Mouse (Mus musculus): Measurements from ENCODE around the gene Tgoln1.

Gene Tgoln1

GRCm38 (mm10) chr6:72597083-72597874, 19.5 kb downstream of the Tgoln1 start:
- in situ Hi-C loops (cut with MboI, MseI), result no loop called here

GRCm38 (mm10) chr6:72593914-72594313, 22.9 kb downstream of the Tgoln1 start:
- in situ Hi-C loops (cut with MboI, MseI), result no loop called here

- in situ Hi-C loops (cut with MboI, MseI), result no loop called here
Observed at GRCm38 (mm10) chr6:72593011-72593803, 23.6 kb downstream of the Tgoln1 start.

- in situ Hi-C loops (cut with MboI, MseI), result no loop called here
Observed at GRCm38 (mm10) chr6:72590111-72590510, 26.7 kb downstream of the Tgoln1 start.

- in situ Hi-C loops (cut with MboI, MseI), result no loop called here
Observed at GRCm38 (mm10) chr6:72588307-72588706, 28.5 kb downstream of the Tgoln1 start.

GRCm38 (mm10) chr6:72586701-72587100, 30.1 kb downstream of the Tgoln1 start:
- in situ Hi-C loops (cut with MboI, MseI), result no loop called here

GRCm38 (mm10) chr6:72584154-72584553, 32.6 kb downstream of the Tgoln1 start:
- in situ Hi-C loops (cut with MboI, MseI), result no loop called here

GRCm38 (mm10) chr6:72583211-72583839, 33.5 kb downstream of the Tgoln1 start:
- in situ Hi-C loops (cut with MboI, MseI), result no loop called here

- in situ Hi-C loops (cut with MboI, MseI), result no loop called here
Observed at GRCm38 (mm10) chr6:72581625-72582382, 35.0 kb downstream of the Tgoln1 start.

GRCm38 (mm10) chr6:72576041-72576440, 40.8 kb downstream of the Tgoln1 start:
- in situ Hi-C loops (cut with MboI, MseI), result no loop called here

- in situ Hi-C loops (cut with MboI, MseI), result no loop called here
Observed at GRCm38 (mm10) chr6:72571826-72572225, 45.0 kb downstream of the Tgoln1 start.

- in situ Hi-C loops (cut with MboI, MseI), result no loop called here
Observed at GRCm38 (mm10) chr6:72570644-72571397, 46.0 kb downstream of the Tgoln1 start.

- in situ Hi-C loops (cut with MboI, MseI), result loop anchor here (5.0 kb wide), 1 partner anchor 141 kb away; no protein-coding TSS in a partner anchor
Observed at GRCm38 (mm10) chr6:72568736-72569135, 48.1 kb downstream of the Tgoln1 start.

GRCm38 (mm10) chr6:72567508-72567907, 49.3 kb downstream of the Tgoln1 start:
- in situ Hi-C loops (cut with MboI, MseI), result loop anchor here (5.0 kb wide), 1 partner anchor 140 kb away; no protein-coding TSS in a partner anchor

- in situ Hi-C loops (cut with MboI, MseI), result loop anchor here (5.0 kb wide), 1 partner anchor 139 kb away; no protein-coding TSS in a partner anchor
Observed at GRCm38 (mm10) chr6:72566044-72566443, 50.8 kb downstream of the Tgoln1 start.

GRCm38 (mm10) chr6:72565506-72565905, 51.3 kb downstream of the Tgoln1 start:
- in situ Hi-C loops (cut with MboI, MseI), result loop anchor here (5.0 kb wide), 1 partner anchor 138 kb away; no protein-coding TSS in a partner anchor

- in situ Hi-C loops (cut with MboI, MseI), result no loop called here
Observed at GRCm38 (mm10) chr6:72562894-72563293, 53.9 kb downstream of the Tgoln1 start.

GRCm38 (mm10) chr6:72562486-72562885, 54.3 kb downstream of the Tgoln1 start:
- in situ Hi-C loops (cut with MboI, MseI), result no loop called here

GRCm38 (mm10) chr6:72560801-72561200, 56.0 kb downstream of the Tgoln1 start:
- in situ Hi-C loops (cut with MboI, MseI), result no loop called here
